Mouse (Mus musculus) liver, embryonic 12.5 days (tissue): Measurements from ENCODE around the gene Asf1a. TPM values are rescaled to one million over a fixed set of nuclear protein-coding genes. Genes with fewer than 3 reads are reported as not detected.
"Not testable (repeated sequence)": the region's sequence is repeated elsewhere in the genome, so short reads cannot be mapped to it uniquely, and the experiment has no call there.

Experiments
- ATAC-seq: fragments of 200-750 bp; cut with Nextera tagmentation; 2 replicates; pipeline ENCODE4 v1.8.0; 2017; ENCODE audit warnings: moderate number of reproducible peaks, mild to moderate bottlenecking, moderate library complexity
- H3K27ac ChIP-seq: fragments of 300-500 bp; sonication (generic); 2 replicates; pipeline ENCODE4 v1.5.1; 2016; ENCODE audit warnings: mild to moderate bottlenecking
- H3K27me3 ChIP-seq: fragments of 300-500 bp; sonication (generic); replicated peaks from 2 replicates; pipeline ENCODE4 v1.6.1; 2016; ENCODE audit warnings: mild to moderate bottlenecking, moderate library complexity
- H3K36me3 ChIP-seq: fragments of 300-500 bp; sonication (generic); 2 replicates; pipeline ENCODE4 v1.6.1; 2016; ENCODE audit warnings: mild to moderate bottlenecking, moderate library complexity
- H3K4me1 ChIP-seq: fragments of 300-500 bp; sonication (generic); 2 replicates; pipeline ENCODE4 v1.6.1; 2016
- H3K4me2 ChIP-seq: fragments of 300-500 bp; sonication (generic); 2 replicates; pipeline ENCODE4 v1.6.1; 2016; ENCODE audit warnings: mild to moderate bottlenecking, moderate library complexity
- H3K4me3 ChIP-seq: fragments of 300-500 bp; sonication (generic); 2 replicates; pipeline ENCODE4 v1.5.1; 2016; ENCODE audit warnings: mild to moderate bottlenecking, moderate library complexity
- H3K9ac ChIP-seq: fragments of 300-500 bp; sonication (generic); 2 replicates; pipeline ENCODE4 v1.6.1; 2016; ENCODE audit warnings: mild to moderate bottlenecking, moderate library complexity
- H3K9me3 ChIP-seq: fragments of 300-500 bp; sonication (generic); replicated peaks from 2 replicates; pipeline ENCODE4 v1.6.1; 2016; ENCODE audit warnings: mild to moderate bottlenecking, moderate library complexity
- WGBS: fragments of 180-500 bp; shearing (Covaris S2); methylation state at CpG from one replicate; pipeline ENCODE4 v1.1.7; 2016; ENCODE audit not compliant: insufficient replicate concordance; 5-methylcytosine and 5-hydroxymethylcytosine counted together
- polyA plus RNA-seq: library from polyadenylated mRNA; unstranded; fragments of >200 nt; fragmentation: Nextera tagmentation; extraction: Ambion mirVana; gene quantifications from 2 replicates; pipeline ENCODE4 v1.2.1, GENCODE M21; 2016

The Asf1a gene
- polyA plus RNA-seq, 1 experiment from 2014 or later = 137 TPM

- H3K9me3 ChIP-seq, H3K9ac ChIP-seq, H3K4me2 ChIP-seq, ATAC-seq, H3K27ac ChIP-seq, H3K4me3 ChIP-seq, H3K27me3 ChIP-seq, H3K36me3 ChIP-seq, H3K4me1 ChIP-seq: not testable (repeated sequence)
- WGBS = 49% methylated on average over 5 of the region's 5 CpGs
These were observed 57.7 kb downstream of the Asf1a start for GRCm38 (mm10) chr10:53654239-53654638.

Other genes starting within 250 kb of the Asf1a start
- gene Cep85l, start 216.8 kb upstream of the Asf1a start, polyA plus RNA-seq = 2.4 and 2.5 TPM in 2 replicates
- gene Mcm9, start 33.7 kb downstream of the Asf1a start, polyA plus RNA-seq = 7.8 and 7.9 TPM in 2 replicates
- gene Fam184a, start 154.4 kb downstream of the Asf1a start, polyA plus RNA-seq = 0.67 and 0.82 TPM in 2 replicates